Mouse (Mus musculus) CH12.LX (cell line): ENCODE results near the gene Trpc2. TPM values are rescaled to one million over a fixed set of nuclear protein-coding genes. Genes with fewer than 3 reads are reported as not detected.

Experiments used
- DNase-seq: peaks from one replicate; pipeline ENCODE4 v3.0.0-alpha.2; 2013; ENCODE audit errors: extremely low read depth
- H3K27ac ChIP-seq: 2 replicates; pipeline ENCODE4 v1.5.1; 2012; ENCODE audit warnings: low read depth, mild to moderate bottlenecking, control low read depth, moderate library complexity; ENCODE audit not compliant: insufficient read depth
- H3K27me3 ChIP-seq: replicated peaks from 2 replicates; pipeline ENCODE3; 2012; ENCODE audit warnings: inconsistent platforms
- H3K36me3 ChIP-seq, 2 experiments: replicated peaks in 1 of 2; 2 replicates each; pipeline versions ENCODE3 to v1.6.1; 2012; ENCODE audit warnings: inconsistent platforms in 1 of 2, low read length in 1 of 2, mild to moderate bottlenecking in 1 of 2, mixed read lengths in 1 of 2, moderate library complexity in 1 of 2; ENCODE audit not compliant: control insufficient read depth in 1 of 2, insufficient read depth in 1 of 2
- H3K4me1 ChIP-seq, 2 experiments: 2 replicates each; pipeline ENCODE4 v1.6.1; 2012; ENCODE audit warnings: inconsistent platforms in 1 of 2, moderate library complexity in 1 of 2; ENCODE audit not compliant: insufficient read depth in 2 of 2, control insufficient read depth in 1 of 2
- H3K4me2 ChIP-seq: 2 replicates; pipeline ENCODE4 v1.6.1; 2012; ENCODE audit warnings: low read depth, mild to moderate bottlenecking, control low read depth; ENCODE audit not compliant: poor library complexity, insufficient read depth, severe bottlenecking
- H3K4me3 ChIP-seq, 3 experiments: fragments of 150-350 bp in 1 of 3; sonication (generic) in 1 of 3; replicated peaks in 1 of 3; 2 replicates each; pipeline versions ENCODE3 to v1.5.1; 2011 to 2012; ENCODE audit warnings: low read depth in 2 of 3, low read length in 2 of 3, mild to moderate bottlenecking in 2 of 3, moderate library complexity in 2 of 3, control low read depth in 1 of 3, improper control_type of control experiment in 1 of 3, inconsistent platforms in 1 of 3, mixed read lengths in 1 of 3; ENCODE audit not compliant: poor library complexity in 1 of 3
- H3K79me2 ChIP-seq: replicated peaks from 2 replicates; pipeline ENCODE4 v1.6.1; 2012; ENCODE audit warnings: mild to moderate bottlenecking, moderate library complexity; ENCODE audit not compliant: control insufficient read depth, poor library complexity, insufficient read depth, severe bottlenecking; ENCODE audit errors: extremely low read depth
- H3K9ac ChIP-seq: 2 replicates; pipeline ENCODE4 v1.6.1; 2012; ENCODE audit warnings: low read depth, mild to moderate bottlenecking, control low read depth, moderate library complexity; ENCODE audit not compliant: insufficient read depth
- H3K9me3 ChIP-seq: replicated peaks from 2 replicates; pipeline ENCODE3; 2012; ENCODE audit warnings: low read length, inconsistent platforms, mixed read lengths
- CHD1 ChIP-seq: IDR thresholded peaks from 2 replicates; pipeline ENCODE4 v1.6.1; 2012; ENCODE audit warnings: low read depth, low read length, improper control_type of control experiment, inconsistent platforms
- CHD2 ChIP-seq: IDR thresholded peaks from 2 replicates; pipeline ENCODE4 v1.6.1; 2011; ENCODE audit warnings: low read length, improper control_type of control experiment
- E2F4 ChIP-seq: IDR thresholded peaks from 2 replicates; pipeline ENCODE4 v1.6.1; 2011; ENCODE audit warnings: low read depth, low read length, improper control_type of control experiment; ENCODE audit not compliant: insufficient replicate concordance
- HCFC1 ChIP-seq: IDR thresholded peaks from 2 replicates; pipeline ENCODE4 v1.6.1; 2012; ENCODE audit warnings: low read depth, mild to moderate bottlenecking, inconsistent platforms, low read length, improper control_type of control experiment
- IRF4 ChIP-seq: IDR thresholded peaks from 2 replicates; pipeline ENCODE4 v1.6.1; 2014; ENCODE audit warnings: low read depth, mild to moderate bottlenecking, inconsistent platforms, low read length, improper control_type of control experiment
- KAT2A ChIP-seq: IDR thresholded peaks from 2 replicates; pipeline ENCODE4 v1.6.1; 2012; ENCODE audit warnings: low read length, improper control_type of control experiment, inconsistent platforms; ENCODE audit not compliant: insufficient replicate concordance
- MAFK ChIP-seq: IDR thresholded peaks from 2 replicates; pipeline ENCODE4 v1.6.1; 2011; ENCODE audit warnings: low read length, improper control_type of control experiment; ENCODE audit not compliant: insufficient replicate concordance
- MAX ChIP-seq: IDR thresholded peaks from 2 replicates; pipeline ENCODE4 v1.6.1; 2011; ENCODE audit warnings: low read length, improper control_type of control experiment
- MAZ ChIP-seq: IDR thresholded peaks from 2 replicates; pipeline ENCODE4 v1.6.1; 2012; ENCODE audit warnings: low read depth, mild to moderate bottlenecking, inconsistent platforms, low read length, improper control_type of control experiment, moderate library complexity
- MEF2A ChIP-seq: IDR thresholded peaks from 2 replicates; pipeline ENCODE4 v1.6.1; 2014; ENCODE audit warnings: low read depth, mild to moderate bottlenecking, inconsistent platforms, low read length, improper control_type of control experiment, borderline replicate concordance
- MYC ChIP-seq: IDR thresholded peaks from 2 replicates; pipeline ENCODE4 v1.6.1; 2011; ENCODE audit warnings: low read depth, mild to moderate bottlenecking, improper control_type of control experiment, low read length
- NELFE ChIP-seq: IDR thresholded peaks from 2 replicates; pipeline ENCODE4 v1.6.1; 2011; ENCODE audit warnings: low read depth, low read length, improper control_type of control experiment
- NRF1 ChIP-seq: IDR thresholded peaks from 2 replicates; pipeline ENCODE4 v1.6.1; 2014; ENCODE audit warnings: low read depth, mild to moderate bottlenecking, inconsistent platforms, low read length, improper control_type of control experiment, moderate library complexity
- PAX5 ChIP-seq: IDR thresholded peaks from 2 replicates; pipeline ENCODE4 v1.6.1; 2012; ENCODE audit warnings: low read length, inconsistent platforms, mixed read lengths
- POLR2A ChIP-seq: IDR thresholded peaks from 2 replicates; pipeline ENCODE4 v1.6.1; 2011; ENCODE audit warnings: low read depth, mild to moderate bottlenecking, improper control_type of control experiment, low read length
- POLR2AphosphoS2 ChIP-seq: IDR thresholded peaks from 2 replicates; pipeline ENCODE4 v1.6.1; 2011; ENCODE audit warnings: low read depth, low read length, improper control_type of control experiment
- SIN3A ChIP-seq: IDR thresholded peaks from 2 replicates; pipeline ENCODE4 v1.6.1; 2012; ENCODE audit warnings: low read length, improper control_type of control experiment, inconsistent platforms
- TBP ChIP-seq: conservative IDR thresholded peaks from 2 replicates; pipeline ENCODE4 v1.6.1; 2011; ENCODE audit warnings: low read depth, low read length, improper control_type of control experiment
- TCF12 ChIP-seq: IDR thresholded peaks from 2 replicates; pipeline ENCODE4 v1.6.1; 2014; ENCODE audit warnings: low read depth, mild to moderate bottlenecking, inconsistent platforms, low read length, improper control_type of control experiment
- UBTF ChIP-seq: IDR thresholded peaks from 2 replicates; pipeline ENCODE4 v1.6.1; 2012; ENCODE audit warnings: low read depth, mild to moderate bottlenecking, inconsistent platforms, low read length, improper control_type of control experiment, moderate library complexity
- USF1 ChIP-seq: IDR thresholded peaks from 2 replicates; pipeline ENCODE4 v1.6.1; 2014; ENCODE audit warnings: low read depth, mild to moderate bottlenecking, inconsistent platforms, low read length, improper control_type of control experiment
- ZKSCAN1 ChIP-seq: IDR thresholded peaks from 2 replicates; pipeline ENCODE4 v1.6.1; 2012; ENCODE audit warnings: low read depth, inconsistent platforms, low read length, improper control_type of control experiment, borderline replicate concordance
- ZMIZ1 ChIP-seq: IDR thresholded peaks from 2 replicates; pipeline ENCODE4 v1.6.1; 2012; ENCODE audit warnings: low read depth, mild to moderate bottlenecking, inconsistent platforms, low read length, improper control_type of control experiment
- dilution Hi-C: fragments of 300-500 bp; cut with MboI; formaldehyde crosslinking; loops from 2 replicates; pipeline ENCODE4 v1.14.3; 2020; ENCODE audit warnings: low sequenced_read_pairs; ENCODE audit not compliant: extremely low pct_unique_long_range_greater_than_20kb, extremely low pct_ligation_motif_present
- in situ Hi-C: fragments of 300-500 bp; cut with MboI; formaldehyde crosslinking; loops from 3 replicates; pipeline ENCODE4 v1.14.3; 2019; ENCODE audit warnings: low sequenced_read_pairs, low pct_ligation_motif_present, low pct_unique_long_range_greater_than_20kb, mixed read lengths
- polyA plus RNA-seq: library from polyadenylated mRNA; unstranded; fragments of >175 nt; gene quantifications from 2 replicates; pipeline ENCODE4 v1.2.1, GENCODE M21; 2012; ENCODE audit warnings: low read depth; ENCODE audit not compliant: insufficient read length
- total RNA-seq, 2 experiments: library from RNA; depleted of rRNA; stranded (reverse); fragments of 300-350 nt in 1 of 2; fragments of >200 nt in 1 of 2; gene quantifications; 2 replicates each; pipeline ENCODE4 v1.2.3; 2012 to 2014

Gene Trpc2
- total and polyA plus RNA-seq, 3 experiments, result 0.17 to 0.24 TPM; not detected in 1

GRCm38 (mm10) chr7:102117382-102117781 lies 34.5 kb downstream of the Trpc2 start:
- in situ Hi-C loops, result no loop called here
- dilution Hi-C loops, result no loop called here
- Histone ChIP-seq H3K4me2 (no peak overlapping the region), H3K36me3 (peaks cover 31 to 43% of the 10 kb centered on the region in 2 experiments), H3K27ac (no peak overlapping the region), H3K9me3 (no peaks in the 10 kb centered on the region), H3K27me3 (no peaks in the 10 kb centered on the region), H3K79me2 (no peaks in the 10 kb centered on the region), H3K4me1 (peaks cover 2 to 21% of the 10 kb centered on the region in 2 experiments; a peak in 3 of 4 replicates), H3K4me3 (no peak overlapping the region), H3K9ac (no peak overlapping the region)
- TF ChIP-seq NRF1 (no peak), MEF2A (no peak), HCFC1 (no peak), CHD1 (no peak), UBTF (no peak), MAFK (no peak), MYC (no peak), MAX (no peak), POLR2A (no peak), IRF4 (no peak)
- DNase-seq, result no peak

DNA sequence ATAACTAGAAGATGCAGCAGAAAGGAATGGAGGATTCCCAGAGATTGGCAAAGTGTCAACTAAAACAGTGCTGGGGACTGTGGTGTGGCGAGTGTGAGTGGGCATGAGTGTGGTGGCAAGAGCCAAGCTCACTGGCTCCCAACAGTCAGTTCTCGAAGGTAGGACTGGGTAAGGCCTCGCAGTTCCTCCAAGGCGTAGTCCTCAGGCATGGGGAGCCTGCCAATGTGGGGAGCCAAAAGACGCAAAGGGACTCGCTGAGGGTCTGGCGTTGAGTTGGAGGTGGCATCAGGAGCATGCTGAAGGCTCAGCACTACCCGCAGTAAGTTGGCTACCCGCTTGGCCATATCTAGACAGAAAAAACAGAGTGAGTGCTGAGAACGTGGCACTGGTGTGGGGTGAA lies 37.4 kb downstream of the Trpc2 start:
- H3K27ac ChIP-seq, result no peak overlapping the region
- in situ Hi-C loops (no loop called here), dilution Hi-C loops (no loop called here)
- H3K79me2 ChIP-seq, result no peaks in the 10 kb centered on the region
- H3K9ac ChIP-seq, result no peak overlapping the region
- H3K4me3 ChIP-seq, result no peak overlapping the region
- no peak for TF ChIP-seq KAT2A
- TF ChIP-seq ZKSCAN1, result no peak
- no peak for TF ChIP-seq NELFE
- TF ChIP-seq UBTF, result no peak
- no peak for TF ChIP-seq MEF2A
- no peak for TF ChIP-seq POLR2AphosphoS2
- TF ChIP-seq POLR2A, result no peak
- TF ChIP-seq SIN3A, result no peak
- TF ChIP-seq MAZ, result no peak
- TF ChIP-seq CHD2, result no peak
- no peak for TF ChIP-seq MYC
- no peak for TF ChIP-seq TCF12
- TF ChIP-seq TBP, result no peak
- TF ChIP-seq E2F4, result no peak
- TF ChIP-seq ZMIZ1, result no peak
- no peak for TF ChIP-seq USF1
- no peak for TF ChIP-seq NRF1
- TF ChIP-seq PAX5, result no peak
- no peaks in the 10 kb centered on the region for H3K27me3 ChIP-seq
- H3K9me3 ChIP-seq, result no peaks in the 10 kb centered on the region
- DNase-seq, result no peak
- H3K4me1 ChIP-seq, result peaks cover 0 to 17% of the 10 kb centered on the region in 2 experiments; a peak in 2 of 4 replicates
- H3K36me3 ChIP-seq, result peaks cover 61 to 72% of the 10 kb centered on the region in 2 experiments
- H3K4me2 ChIP-seq, result no peak overlapping the region
